ENCODE assay signal across 15 mouse cellular contexts in the genomic region with DNA sequence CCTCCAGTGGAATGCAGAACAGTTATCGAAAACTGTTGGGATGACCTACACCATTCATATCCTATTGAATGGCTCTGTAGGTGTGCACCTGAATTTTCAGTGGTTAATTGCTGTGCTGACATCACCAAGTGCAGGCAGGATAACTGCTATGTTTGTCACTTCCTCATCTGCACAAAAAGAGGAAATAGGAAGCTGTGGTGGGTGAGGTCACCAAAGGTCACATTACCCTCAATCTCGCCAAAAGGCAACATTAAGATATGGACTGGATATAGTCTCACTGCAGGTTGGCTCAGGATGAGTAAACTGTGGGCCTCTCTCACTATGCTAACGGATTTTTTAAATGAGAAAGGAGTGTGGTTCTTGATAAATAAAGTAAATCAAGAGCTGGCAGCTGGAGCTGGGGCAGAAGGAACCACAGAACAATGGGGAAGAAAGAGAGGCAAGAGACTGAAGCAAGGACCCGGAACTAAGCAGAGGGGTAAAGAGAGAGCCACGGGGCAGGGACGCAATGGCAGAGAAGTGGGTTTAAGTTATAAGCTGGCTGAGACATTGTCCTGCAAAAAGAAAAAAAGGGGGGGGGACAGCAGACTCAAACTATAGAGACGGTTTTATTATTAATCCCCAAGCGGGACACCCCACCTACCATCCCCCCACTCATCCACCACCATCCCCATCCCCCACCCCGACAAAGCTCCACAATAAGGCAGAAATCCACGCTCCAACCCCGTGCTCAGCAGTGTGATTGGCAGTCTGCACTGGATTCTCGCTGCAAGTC.
A peak's percentile ranks its signal among the peaks of the same experiment; 100 is the strongest.
DNase-seq lines count a peak whose midpoint lies in the region; ATAC-seq and TF ChIP-seq lines count a peak whose summit lies in the region.
"Had no signal": no experiment of that assay in that cellular context is flagged by ENCODE, and none has a peak within 500 bp of the region (broad histone marks: within the 10 kb centered on the region; RNA-seq: fewer than 3 reads in every experiment).

No protein-coding gene starts in this region.

- no peak overlapping the region for H3K4me2 ChIP-seq in lung, embryonic 14.5 days
- H3K4me2 ChIP-seq: embryonic facial prominence, embryonic 12.5 days; forebrain, embryonic 12.5 days; heart, embryonic 11.5 days; hindbrain, embryonic 12.5 days; limb, embryonic 12.5 days had no signal

- H3K4me3 ChIP-seq in lung, embryonic 14.5 days (ENCODE audit: low read depth, low read length): no peak overlapping the region
- H3K4me3 ChIP-seq: embryonic facial prominence, embryonic 12.5 days; forebrain, embryonic 12.5 days; hindbrain, embryonic 12.5 days; limb, embryonic 12.5 days had no signal

- no peak overlapping the region for H3K27ac ChIP-seq in lung, embryonic 14.5 days (ENCODE audit: low read depth)
- H3K27ac ChIP-seq: embryonic facial prominence, embryonic 12.5 days; forebrain, embryonic 12.5 days; hindbrain, embryonic 12.5 days; limb, embryonic 12.5 days had no signal

- TF ChIP-seq CTCF in lung, embryonic 14.5 days (IDR thresholded peaks at IDR 0.05; ENCODE audit: low read depth): no peak

- H3K4me1 ChIP-seq in lung, embryonic 14.5 days (ENCODE audit: insufficient read depth): no peaks in the 10 kb centered on the region
- H3K4me1 ChIP-seq: embryonic facial prominence, embryonic 12.5 days; hindbrain, embryonic 12.5 days; limb, embryonic 12.5 days had no signal

- DNase-seq in lung, embryonic 14.5 days: peak; percentile 9
- no peak for DNase-seq in lung, postnatal 14 days
- DNase-seq in MEL-GATA-1-ER (ENCODE audit: extremely low read depth, low read depth): peak; percentile 6
- peak; percentile 44 for DNase-seq in c-Kit-positive CD71-negative TER-119-negative erythroid progenitor cells, embryonic 14.5 days (ENCODE audit: low read depth)
- DNase-seq in left cerebral cortex, postnatal 14 days (ENCODE audit: low spot score in 2 of 2): no peak
- DNase-seq in cerebellum, postnatal 10 days: no peak
- no peak for DNase-seq in T-cell, adult 2 months (ENCODE audit: low spot score)
- DNase-seq: cerebellum, adult 11 months; kidney, adult 18-20 months had no signal

- H3K36me3 ChIP-seq in lung, embryonic 14.5 days (ENCODE audit: insufficient read depth): no peaks in the 10 kb centered on the region
- H3K36me3 ChIP-seq: embryonic facial prominence, embryonic 12.5 days; forebrain, embryonic 12.5 days; hindbrain, embryonic 12.5 days; limb, embryonic 12.5 days had no signal

- 62% methylated on average over 12 of the region's 12 CpGs for WGBS in lung, embryonic 14.5 days

- H3K9ac ChIP-seq in lung, embryonic 14.5 days: no peak overlapping the region
- H3K9ac ChIP-seq: embryonic facial prominence, embryonic 12.5 days; forebrain, embryonic 12.5 days; hindbrain, embryonic 12.5 days; limb, embryonic 12.5 days had no signal

- no peaks in the 10 kb centered on the region for H3K27me3 ChIP-seq in lung, embryonic 14.5 days (ENCODE audit: insufficient read depth, low read length)
- H3K27me3 ChIP-seq: embryonic facial prominence, embryonic 12.5 days; forebrain, embryonic 12.5 days; hindbrain, embryonic 12.5 days; limb, embryonic 12.5 days had no signal

- no peaks in the 10 kb centered on the region for H3K9me3 ChIP-seq in lung, embryonic 14.5 days (ENCODE audit: low read depth, low read length)
- H3K9me3 ChIP-seq: embryonic facial prominence, embryonic 12.5 days; forebrain, embryonic 12.5 days; hindbrain, embryonic 12.5 days; limb, embryonic 12.5 days had no signal

- no peak for ATAC-seq in lung, embryonic 14.5 days (ENCODE audit: insufficient read depth)
- ATAC-seq in monocyte, adult 5-6 weeks (replicated peaks; ENCODE audit: insufficient number of reproducible peaks, low FRiP score, low TSS enrichment, poor library complexity, severe bottlenecking): peak; percentile 97

- intact Hi-C loops in left cerebral cortex, postnatal 14 days (cut with DNase I): no loop called here

Comparison
In these comparisons a context has a peak if more than half of its experiments do, and no peak if none do; other contexts are left out.
1. DNase-seq: peak in lung, embryonic 14.5 days (single experiment), MEL-GATA-1-ER (single experiment) and c-Kit-positive CD71-negative TER-119-negative erythroid progenitor cells, embryonic 14.5 days (single experiment); none in lung, postnatal 14 days (single experiment), left cerebral cortex, postnatal 14 days (0 of 2), cerebellum, postnatal 10 days (0 of 2) and T-cell, adult 2 months (single experiment).